Mouse (Mus musculus) embryonic facial prominence, embryonic 14.5 days (tissue): ENCODE data around the gene Tanc1. TPM values are rescaled to one million over a fixed set of nuclear protein-coding genes. Genes with fewer than 3 reads are reported as not detected.

Experiments used
- ATAC-seq: fragments of 200-750 bp; cut with Nextera tagmentation; 2 replicates; pipeline ENCODE4 v1.8.0; 2017; ENCODE audit warnings: low read depth, moderate number of reproducible peaks, moderate TSS enrichment
- DNase-seq: peaks from one replicate; pipeline ENCODE4 v3.0.0-alpha.2; 2015; ENCODE audit warnings: low spot score
- H3K27ac ChIP-seq: fragments of 300-500 bp; sonication (generic); replicated peaks from 2 replicates; pipeline ENCODE4 v1.5.1; 2014; ENCODE audit warnings: low read depth, mild to moderate bottlenecking, low read length, moderate library complexity
- H3K27me3 ChIP-seq: fragments of 300-500 bp; sonication (generic); replicated peaks from 2 replicates; pipeline ENCODE4 v1.6.1; 2014; ENCODE audit warnings: low read length; ENCODE audit not compliant: control insufficient read depth, insufficient read depth
- H3K36me3 ChIP-seq: fragments of 300-500 bp; sonication (generic); 2 replicates; pipeline ENCODE4 v1.6.1; 2014; ENCODE audit warnings: low read length, mixed read lengths; ENCODE audit not compliant: control insufficient read depth, insufficient read depth
- H3K4me1 ChIP-seq: fragments of 300-500 bp; sonication (generic); 2 replicates; pipeline ENCODE4 v1.6.1; 2014; ENCODE audit warnings: antibody characterized with exemption, low read length; ENCODE audit not compliant: control insufficient read depth, insufficient read depth
- H3K4me2 ChIP-seq: fragments of 300-500 bp; sonication (generic); 2 replicates; pipeline ENCODE4 v1.6.1; 2014; ENCODE audit warnings: low read depth, mild to moderate bottlenecking, low read length, moderate library complexity, mixed read lengths
- H3K4me3 ChIP-seq: fragments of 300-500 bp; sonication (generic); 2 replicates; pipeline ENCODE4 v1.5.1; 2014; ENCODE audit warnings: low read depth, mild to moderate bottlenecking, low read length
- H3K9ac ChIP-seq: fragments of 300-500 bp; sonication (generic); 2 replicates; pipeline ENCODE4 v1.6.1; 2014; ENCODE audit warnings: low read depth, mild to moderate bottlenecking, low read length, moderate library complexity, mixed read lengths
- H3K9me3 ChIP-seq: fragments of 300-500 bp; sonication (generic); 2 replicates; pipeline ENCODE4 v1.6.1; 2016; ENCODE audit warnings: low read length; ENCODE audit not compliant: control insufficient read depth
- WGBS: fragments of 180-500 bp; shearing (Covaris S2); extraction: QIAGEN DNeasy Blood & Tissue Kit; methylation state at CpG from one replicate; pipeline ENCODE4 v1.1.7; 2014; 5-methylcytosine and 5-hydroxymethylcytosine counted together
- polyA plus RNA-seq: library from polyadenylated mRNA; unstranded; fragments of >200 nt; fragmentation: Nextera tagmentation; extraction: Ambion mirVana; gene quantifications from 2 replicates; pipeline ENCODE4 v1.2.1, GENCODE M21; 2014

Gene Tanc1
- polyA plus RNA-seq, 1 experiment from 2014 or later = 24.8 TPM

DNA sequence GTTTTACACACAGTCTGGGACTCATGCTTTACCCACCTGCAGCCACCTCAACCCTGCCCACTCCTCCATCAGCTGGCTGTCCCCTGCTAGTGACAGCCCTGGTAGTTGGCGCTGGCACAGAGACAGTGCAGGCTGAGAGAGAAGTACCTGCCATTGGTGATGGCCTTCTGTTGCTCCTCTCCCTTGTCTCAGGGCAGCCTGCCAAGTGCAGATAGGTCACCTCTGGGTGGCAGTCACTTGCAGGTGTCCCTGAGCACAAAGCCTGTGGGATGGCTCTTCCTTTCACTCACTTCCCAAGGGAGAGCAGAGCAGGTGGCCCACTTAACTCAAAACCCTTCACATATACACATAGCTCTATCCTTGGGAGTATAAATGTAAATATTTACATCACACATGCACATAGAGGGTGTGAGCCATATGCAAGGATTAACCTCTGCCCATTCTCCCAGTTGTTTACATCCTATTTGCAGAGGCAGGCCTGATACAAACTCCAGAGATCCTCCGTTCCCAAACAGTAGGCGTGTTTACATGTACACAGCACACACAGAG lies 106.0 kb downstream of the Tanc1 start:
- Histone ChIP-seq H3K4me3 (no peak overlapping the region), H3K4me2 (no peak overlapping the region), H3K27me3 (no peaks in the 10 kb centered on the region), H3K4me1 (peaks cover 37% of the 10 kb centered on the region), H3K36me3 (no peaks in the 10 kb centered on the region), H3K27ac (no peak overlapping the region), H3K9me3 (no peaks in the 10 kb centered on the region), H3K9ac (no peak overlapping the region)
- peak; percentile 22; the same call in 1 of the 2 replicates for ATAC-seq
- no peak for DNase-seq
- WGBS = 77% methylated on average over 3 of the region's 3 CpGs

GRCm38 (mm10) chr2:59718601-59719416 lies 107.0 kb downstream of the Tanc1 start:
- peak; percentile 60 for ATAC-seq

GRCm38 (mm10) chr2:59719831-59720230 lies 108.0 kb downstream of the Tanc1 start:
- 64% methylated on average over 4 of the region's 4 CpGs for WGBS
- DNase-seq (no peak), ATAC-seq (no peak)

More at GRCm38 (mm10) chr2:59718601-59719416, 107.0 kb downstream of the Tanc1 start:
- Histone ChIP-seq H3K4me2 (no peak overlapping the region), H3K27ac (no peak overlapping the region), H3K4me3 (no peak overlapping the region), H3K27me3 (no peaks in the 10 kb centered on the region), H3K4me1 (peaks cover 39% of the 10 kb centered on the region), H3K9ac (no peak overlapping the region), H3K36me3 (no peaks in the 10 kb centered on the region), H3K9me3 (no peaks in the 10 kb centered on the region)
- DNase-seq = no peak
- WGBS = 51% methylated on average over 24 of the region's 24 CpGs

GRCm38 (mm10) chr2:59721119-59721518 lies 109.3 kb downstream of the Tanc1 start:
- no peak overlapping the region for H3K4me3 ChIP-seq
- no peaks in the 10 kb centered on the region for H3K27me3 ChIP-seq
- H3K9me3 ChIP-seq = no peaks in the 10 kb centered on the region
- no peak overlapping the region for H3K27ac ChIP-seq
- no peak overlapping the region for H3K4me2 ChIP-seq
- WGBS = 38% methylated on average over 8 of the region's 8 CpGs
- ATAC-seq = no peak
- peaks cover 39% of the 10 kb centered on the region for H3K4me1 ChIP-seq
- no peak for DNase-seq
- H3K36me3 ChIP-seq = peaks cover 8% of the 10 kb centered on the region; the same call in 1 of the 2 replicates
- no peak overlapping the region for H3K9ac ChIP-seq

More at GRCm38 (mm10) chr2:59719831-59720230, 108.0 kb downstream of the Tanc1 start:
- Histone ChIP-seq H3K36me3 (0 out of 2 replicates have a peak, but pooled peaks cover under 1% of the 10 kb centered on the region), H3K4me1 (peaks cover 39% of the 10 kb centered on the region), H3K9ac (no peak overlapping the region), H3K9me3 (no peaks in the 10 kb centered on the region), H3K4me3 (no peak overlapping the region), H3K27me3 (no peaks in the 10 kb centered on the region), H3K4me2 (no peak overlapping the region), H3K27ac (no peak overlapping the region)

DNA sequence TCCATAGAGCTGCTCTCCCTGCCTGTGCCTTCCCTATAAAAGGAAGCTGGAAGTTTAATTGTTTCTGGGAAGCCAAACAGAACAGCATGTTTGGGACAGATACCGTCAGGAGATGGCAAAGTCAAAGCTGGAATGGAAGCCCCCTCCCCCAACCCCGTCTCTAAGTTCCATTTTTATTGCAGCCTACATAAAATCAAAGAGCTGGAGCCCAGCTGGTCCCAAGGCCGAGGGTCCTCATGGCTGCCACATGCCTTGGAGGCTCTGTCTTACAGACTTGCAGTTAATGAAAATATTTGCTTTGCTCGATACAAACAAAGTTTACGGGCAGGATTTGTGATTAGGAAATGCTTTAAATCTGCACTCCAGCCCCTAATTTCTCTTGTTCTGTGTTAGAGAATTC lies 109.9 kb downstream of the Tanc1 start:
- DNase-seq = no peak
- Histone ChIP-seq H3K4me2 (no peak overlapping the region), H3K4me3 (no peak overlapping the region), H3K9ac (no peak overlapping the region), H3K9me3 (no peaks in the 10 kb centered on the region), H3K27me3 (no peaks in the 10 kb centered on the region), H3K36me3 (peaks cover 8% of the 10 kb centered on the region; the same call in 1 of the 2 replicates), H3K4me1 (peaks cover 39% of the 10 kb centered on the region), H3K27ac (no peak overlapping the region)
- WGBS = 35% methylated on average over 5 of the region's 5 CpGs
- no peak for ATAC-seq

DNA sequence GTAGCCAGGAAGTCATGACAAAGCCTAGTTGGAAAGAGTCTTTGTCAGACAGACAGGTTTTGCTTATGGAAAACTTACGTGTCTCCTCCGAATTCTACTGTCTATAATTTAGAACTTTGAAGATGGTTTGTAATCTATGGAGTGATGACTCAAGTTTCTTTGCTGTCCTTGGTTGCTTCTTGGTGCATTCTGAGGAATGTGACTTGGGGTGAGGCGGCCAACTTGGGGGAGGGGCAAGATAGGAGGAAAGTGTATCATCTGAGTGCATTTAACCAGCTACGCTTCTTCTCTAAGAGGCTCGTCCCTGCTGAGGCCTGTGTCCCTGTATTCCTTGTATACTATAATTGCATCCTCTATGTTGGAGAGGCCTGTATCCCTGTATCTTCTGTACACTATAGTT lies 111.5 kb downstream of the Tanc1 start:
- H3K4me2 ChIP-seq = no peak overlapping the region
- no peaks in the 10 kb centered on the region for H3K27me3 ChIP-seq
- DNase-seq = no peak
- no peak overlapping the region for H3K9ac ChIP-seq
- H3K36me3 ChIP-seq = peaks cover 8% of the 10 kb centered on the region; the same call in 1 of the 2 replicates
- peaks cover 35% of the 10 kb centered on the region for H3K4me1 ChIP-seq
- H3K9me3 ChIP-seq = no peaks in the 10 kb centered on the region
- ATAC-seq = no peak
- 86% methylated on average over 5 of the region's 5 CpGs for WGBS
- no peak overlapping the region for H3K27ac ChIP-seq
- H3K4me3 ChIP-seq = no peak overlapping the region

- H3K27ac ChIP-seq = 0 out of 2 replicates have a peak overlapping the region, but pooled peaks have one; percentile 28
- no peak for ATAC-seq
- no peaks in the 10 kb centered on the region for H3K9me3 ChIP-seq
- H3K4me1 ChIP-seq = peaks cover 18% of the 10 kb centered on the region
- H3K4me2 ChIP-seq = no peak overlapping the region
- H3K36me3 ChIP-seq = peaks cover 14% of the 10 kb centered on the region; the same call in 1 of the 2 replicates
- DNase-seq = no peak
- no peak overlapping the region for H3K9ac ChIP-seq
- H3K4me3 ChIP-seq = no peak overlapping the region
- no peaks in the 10 kb centered on the region for H3K27me3 ChIP-seq
- 69% methylated on average over 14 of the region's 14 CpGs for WGBS
Observed at GRCm38 (mm10) chr2:59725518-59726185, 113.8 kb downstream of the Tanc1 start.

DNA sequence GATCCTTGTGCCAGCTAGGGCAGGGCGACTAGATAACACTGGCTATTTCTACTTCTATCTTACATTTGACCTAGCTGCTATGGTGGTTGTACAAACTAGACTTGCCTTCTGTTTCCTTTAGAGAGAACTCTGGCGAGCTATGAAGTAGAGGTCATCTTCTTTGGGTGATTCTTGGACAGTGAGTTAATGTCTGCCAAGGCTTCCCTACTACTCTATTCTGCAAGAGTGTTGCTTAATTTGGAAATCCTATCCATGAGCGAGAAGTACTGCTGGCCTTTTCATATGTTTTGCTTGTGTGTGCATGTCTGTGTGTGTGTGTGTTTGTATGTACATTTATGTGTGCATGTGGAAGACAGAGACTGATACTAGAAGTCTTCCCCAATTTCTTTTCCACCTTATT lies 120.0 kb downstream of the Tanc1 start:
- no peak for ATAC-seq
- H3K9me3 ChIP-seq = no peaks in the 10 kb centered on the region
- no peaks in the 10 kb centered on the region for H3K27me3 ChIP-seq

More for the DNA sequence above, 120.0 kb downstream of the Tanc1 start:
- no peak overlapping the region for H3K4me3 ChIP-seq
- no peak for DNase-seq
- H3K4me2 ChIP-seq = no peak overlapping the region
- peaks cover 10% of the 10 kb centered on the region; the same call in 1 of the 2 replicates for H3K36me3 ChIP-seq
- no peak overlapping the region for H3K27ac ChIP-seq
- H3K4me1 ChIP-seq = peaks cover 15% of the 10 kb centered on the region
- WGBS = 92% methylated on average over 3 of the region's 3 CpGs
- H3K9ac ChIP-seq = no peak overlapping the region
